Mouse (Mus musculus): ENCODE data around the gene Ptprr. TPM values are rescaled to one million over a fixed set of nuclear protein-coding genes. Genes with fewer than 3 reads are reported as not detected.

Ptprr gene
- total RNA-seq, 2 experiments from 2014 or later: 0.71 to 1.0 TPM

- intact Hi-C loops (cut with DNase I): loop anchor here (10.0 kb wide), 2 partner anchors 477 to 797 kb away; no protein-coding TSS in a partner anchor
- no peak for DNase-seq
Measured at GRCm38 (mm10) chr10:116191724-116192123, 173.7 kb downstream of the Ptprr start.

- intact Hi-C loops (cut with DNase I): loop anchor here (10.0 kb wide), 2 partner anchors 477 to 797 kb away; no protein-coding TSS in a partner anchor
- no peak for DNase-seq
Measured at GRCm38 (mm10) chr10:116192293-116192692, 174.3 kb downstream of the Ptprr start.

DNA sequence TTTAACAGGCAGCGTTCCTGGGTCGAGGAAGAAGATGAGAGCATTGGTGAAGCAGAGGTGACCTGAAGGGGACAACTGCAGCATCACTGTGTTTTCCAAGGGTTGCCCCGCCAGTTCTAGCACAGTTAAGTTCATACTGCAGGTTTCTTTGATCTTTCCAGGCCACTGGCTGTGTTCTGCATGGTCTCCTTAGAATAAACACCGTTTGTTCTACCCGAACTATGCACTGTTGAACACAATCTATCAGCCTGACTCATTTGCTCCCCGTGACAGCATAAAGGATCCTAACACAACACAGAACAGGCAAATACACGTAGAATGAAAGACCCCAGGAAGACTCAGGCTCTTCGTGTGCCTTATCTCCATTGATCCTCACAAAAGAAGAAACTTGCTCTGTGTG lies 176.4 kb downstream of the Ptprr start:
- DNase-seq: no peak
- intact Hi-C loops (cut with DNase I): loop anchor here (10.0 kb wide), 2 partner anchors 480 to 800 kb away; no protein-coding TSS in a partner anchor

DNA sequence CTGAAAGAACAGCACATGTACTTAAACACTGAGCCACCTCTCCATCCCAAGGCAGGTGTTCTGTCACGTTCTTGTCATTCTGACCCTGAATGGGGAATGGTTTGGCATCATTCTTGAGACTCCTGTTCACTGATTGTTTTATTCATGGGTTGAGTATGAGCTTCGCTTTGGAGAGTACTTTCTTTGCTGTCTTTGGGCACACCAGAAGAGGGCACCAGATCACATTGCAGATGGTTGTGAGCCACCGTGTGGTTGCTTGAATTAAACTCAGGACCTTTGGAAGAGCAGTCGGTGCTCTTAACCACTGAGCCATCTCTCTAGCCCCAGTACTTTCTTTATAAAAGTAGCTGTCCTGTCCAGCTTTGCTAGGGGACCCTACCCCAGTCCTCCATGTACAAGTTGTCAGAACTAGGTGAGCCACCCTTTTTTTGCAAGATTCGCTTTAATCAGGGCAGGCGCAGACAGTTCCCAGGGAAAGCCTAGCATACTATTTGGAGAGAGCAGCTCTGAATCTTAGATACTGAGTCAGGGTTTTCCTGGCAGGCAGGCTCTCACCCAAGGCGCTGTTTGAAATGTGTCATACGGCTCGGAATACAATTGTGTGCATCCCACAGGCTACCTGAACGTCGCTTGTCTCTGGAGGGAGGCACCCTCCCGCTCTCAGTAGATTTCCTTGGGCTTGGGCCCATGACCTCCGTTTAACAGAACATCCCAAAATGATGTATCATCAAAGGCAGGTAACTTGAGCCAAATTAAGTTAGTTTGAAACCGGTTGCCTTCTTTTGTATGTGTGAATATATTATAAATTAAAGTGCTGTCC lies 178.8 kb downstream of the Ptprr start:
- no peak for DNase-seq
- intact Hi-C loops (cut with DNase I): loop anchor here (2.0 to 10.0 kb wide), 3 partner anchors 112 to 802 kb away; no protein-coding TSS in a partner anchor

DNA sequence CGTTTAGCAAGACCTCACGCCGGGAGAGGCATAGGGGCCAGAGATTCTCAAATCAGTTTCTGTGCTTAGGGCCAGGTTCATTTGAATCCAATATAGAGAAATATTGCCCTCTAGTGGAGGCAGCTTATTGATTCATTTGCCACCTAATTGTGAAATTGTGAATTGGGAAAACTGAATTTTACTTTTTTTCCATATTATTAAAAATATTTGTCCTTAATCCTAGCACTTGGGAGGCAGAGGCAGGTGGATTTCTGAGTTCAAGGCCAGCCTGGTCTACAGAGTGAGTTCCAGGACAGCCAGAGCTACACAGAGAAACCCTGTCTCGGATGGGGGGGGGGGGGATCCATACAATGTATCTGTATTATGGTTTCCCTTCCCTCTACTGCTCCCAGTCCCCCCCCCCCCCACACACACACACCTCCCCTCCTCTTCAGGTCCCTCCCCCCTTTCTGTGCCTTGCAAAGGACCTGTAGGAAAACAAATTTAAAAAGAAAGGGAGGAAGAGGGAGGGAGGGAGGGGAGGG lies 179.5 kb downstream of the Ptprr start:
- intact Hi-C loops (cut with DNase I): loop anchor here (2.0 to 10.0 kb wide), 3 partner anchors 113 to 803 kb away; no protein-coding TSS in a partner anchor
- no peak for DNase-seq

DNA sequence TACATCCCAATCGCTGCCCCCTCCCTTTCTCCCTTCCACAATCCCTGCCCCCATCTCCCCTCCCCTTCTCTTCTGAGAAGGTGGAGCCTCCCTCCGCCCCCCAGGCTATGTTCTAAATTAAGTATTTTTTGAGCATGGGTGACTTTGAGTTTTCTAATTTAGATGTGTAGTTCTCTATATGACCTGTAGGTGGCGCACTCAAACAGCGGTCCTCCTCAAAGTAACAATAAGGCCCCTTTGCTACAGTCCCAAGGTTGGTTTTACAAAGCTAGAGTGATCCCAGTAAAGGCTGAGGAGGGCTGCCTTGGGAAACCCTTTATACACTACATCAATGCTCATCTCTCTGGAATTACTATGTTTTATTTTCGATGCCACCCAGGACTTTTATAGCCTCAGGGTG lies 181.0 kb downstream of the Ptprr start:
- intact Hi-C loops (cut with DNase I): loop anchor here (10.0 kb wide), 2 partner anchors 484 to 804 kb away; no protein-coding TSS in a partner anchor
- no peak for DNase-seq

GRCm38 (mm10) chr10:116201542-116201941 lies 183.5 kb downstream of the Ptprr start:
- no peak for DNase-seq
- intact Hi-C loops (cut with DNase I): no loop called here

- DNase-seq: no peak
- intact Hi-C loops (cut with DNase I): loop anchor here (5.0 kb wide), 1 partner anchor 97 kb away; no protein-coding TSS in a partner anchor
Measured at GRCm38 (mm10) chr10:116205580-116206358, 187.8 kb downstream of the Ptprr start.

DNA sequence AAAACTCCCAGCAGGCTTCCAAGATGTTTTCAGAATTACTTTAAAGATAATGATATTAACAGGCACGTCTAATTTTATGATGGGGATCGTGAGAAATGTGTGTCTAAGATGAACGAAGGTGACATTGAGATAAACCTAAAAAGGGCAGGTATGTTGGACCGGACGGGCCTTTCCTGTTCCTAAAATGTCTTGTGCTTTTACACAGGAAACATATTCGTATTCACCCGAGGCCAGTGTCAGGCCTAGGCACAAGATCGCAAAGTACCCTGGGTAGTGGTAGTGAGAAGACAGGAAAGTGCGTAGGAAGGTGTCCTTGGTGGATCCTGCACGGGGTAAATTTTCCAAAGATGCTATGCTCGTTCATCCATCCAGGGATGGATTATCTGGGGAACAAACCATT lies 188.4 kb downstream of the Ptprr start:
- intact Hi-C loops (cut with DNase I): loop anchor here (5.0 kb wide), 1 partner anchor 96 kb away; no protein-coding TSS in a partner anchor
- DNase-seq: no peak

DNA sequence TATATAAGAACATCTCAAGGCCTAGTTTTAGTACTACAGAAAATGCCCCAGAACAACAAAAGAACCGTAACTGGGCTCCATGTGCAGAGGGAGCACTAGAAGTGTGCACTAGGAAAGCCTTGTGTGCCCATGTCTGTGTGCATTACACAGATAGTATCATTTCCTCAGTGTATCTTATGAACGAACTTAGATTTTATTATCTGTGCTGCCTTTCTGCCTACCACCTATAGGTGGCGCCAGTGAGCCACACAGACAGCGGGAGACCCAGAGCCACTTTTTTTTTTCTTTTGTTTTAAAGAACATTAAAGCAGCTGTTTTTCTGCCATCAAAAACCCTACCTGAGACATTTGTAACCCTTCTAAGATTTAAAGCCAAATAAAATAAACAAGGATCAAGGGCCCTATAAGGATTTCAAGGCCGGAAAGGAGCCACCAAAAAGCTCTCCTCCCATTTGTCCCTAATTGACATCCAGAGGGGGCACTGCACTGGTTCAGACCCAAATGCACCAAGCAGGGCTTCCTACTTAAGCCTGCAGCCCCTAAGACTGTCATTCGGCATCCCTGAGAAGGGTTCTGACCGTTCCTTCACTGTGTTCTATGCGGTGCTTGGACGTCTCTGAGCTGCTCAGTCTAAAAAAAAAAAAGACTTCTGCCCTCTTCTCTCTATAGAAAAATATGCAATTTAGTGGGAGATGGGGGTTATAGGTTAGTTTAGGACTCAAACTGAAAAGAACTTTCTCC lies 190.1 kb downstream of the Ptprr start:
- intact Hi-C loops (cut with DNase I): loop anchor here (1.0 to 5.0 kb wide), 2 partner anchors 94 to 111 kb away; no protein-coding TSS in a partner anchor
- DNase-seq: no peak

DNA sequence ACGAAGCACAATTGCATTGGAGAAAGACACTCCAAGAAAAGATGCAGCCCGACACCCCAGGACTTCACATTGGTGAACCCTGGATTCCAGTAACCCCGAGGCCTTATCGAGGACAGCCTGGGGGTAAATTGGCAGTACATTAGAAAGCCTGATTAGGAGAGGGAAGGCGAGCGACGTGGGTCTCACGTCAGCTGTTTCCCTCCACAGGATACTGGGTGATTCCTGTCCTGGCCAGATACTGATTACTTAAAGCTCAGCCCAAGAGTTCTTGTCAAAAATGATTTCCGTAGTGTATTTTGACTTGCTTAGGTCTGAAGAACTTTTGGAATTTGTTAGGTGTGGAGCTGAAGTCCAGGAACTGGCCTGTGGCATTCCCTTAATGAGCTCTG lies 190.7 kb downstream of the Ptprr start:
- DNase-seq: no peak
- intact Hi-C loops (cut with DNase I): loop anchor here (1.0 to 5.0 kb wide), 2 partner anchors 94 to 111 kb away; no protein-coding TSS in a partner anchor

DNA sequence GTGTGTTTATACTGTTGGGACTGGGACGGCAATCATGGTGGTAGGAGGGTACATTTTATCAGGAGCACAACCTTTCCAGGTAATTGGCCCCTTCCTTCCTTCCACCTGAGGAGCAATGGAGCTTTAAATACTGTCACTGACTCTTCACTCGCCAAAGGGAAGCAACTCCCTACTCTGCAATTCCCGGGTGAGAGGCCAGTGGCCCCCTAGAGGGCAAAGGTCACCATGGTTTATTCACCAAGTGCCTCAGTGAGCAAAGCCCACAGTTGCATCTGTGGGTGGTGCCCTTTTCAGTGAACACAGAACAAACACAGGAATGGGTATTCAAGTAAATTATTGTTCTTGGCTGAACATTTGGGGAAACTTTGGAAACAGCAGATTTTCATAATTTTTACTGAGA lies 194.1 kb downstream of the Ptprr start:
- DNase-seq: no peak
- intact Hi-C loops (cut with DNase I): no loop called here

GRCm38 (mm10) chr10:116220336-116221118 lies 202.5 kb downstream of the Ptprr start:
- no peak for DNase-seq
- intact Hi-C loops (cut with DNase I): no loop called here

DNA sequence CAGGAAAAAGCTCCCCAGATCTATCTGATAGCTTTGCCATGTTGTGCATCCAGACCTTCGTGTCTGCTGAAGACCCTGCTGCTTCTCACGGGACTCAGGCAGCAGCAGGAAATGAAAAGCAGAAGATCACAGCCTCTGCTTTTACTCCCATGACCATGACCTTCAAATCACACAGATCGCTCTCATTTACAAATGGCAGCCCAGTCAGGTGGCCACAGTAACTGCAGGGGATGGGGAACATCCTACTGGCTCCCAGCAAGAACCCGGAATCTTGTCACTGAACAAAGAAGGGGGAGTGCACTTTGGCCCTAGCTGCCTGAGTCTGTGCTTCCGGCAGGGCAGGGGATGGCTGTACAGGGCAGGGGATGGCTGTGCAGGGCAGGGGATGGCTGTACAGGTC lies 217.3 kb downstream of the Ptprr start:
- intact Hi-C loops (cut with DNase I): no loop called here

GRCm38 (mm10) chr10:116242200-116242599 lies 224.2 kb downstream of the Ptprr start:
- intact Hi-C loops (cut with DNase I): no loop called here
- DNase-seq: no peak

More for the DNA sequence above, 217.3 kb downstream of the Ptprr start:
- no peak for DNase-seq

DNA sequence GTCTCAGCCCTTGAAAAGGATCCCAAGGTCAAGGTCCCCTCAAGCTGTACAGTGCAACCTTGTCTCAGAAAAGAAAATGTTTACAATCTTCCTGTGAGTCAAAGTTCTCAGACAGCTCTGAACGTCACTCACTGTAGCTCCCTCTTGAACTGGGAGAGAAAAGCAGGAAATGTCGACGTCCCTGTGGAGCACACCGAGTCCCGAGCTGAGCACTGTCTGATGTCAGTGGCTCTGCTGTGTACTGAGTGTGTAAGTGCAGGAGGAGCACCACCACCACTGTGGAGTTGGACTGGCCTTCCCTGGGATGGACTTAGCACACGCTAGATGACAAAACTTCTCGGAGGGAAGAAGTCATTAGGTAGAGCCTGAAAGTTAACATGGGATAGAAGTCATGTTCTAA lies 225.4 kb downstream of the Ptprr start:
- no peak for DNase-seq
- intact Hi-C loops (cut with DNase I): no loop called here

DNA sequence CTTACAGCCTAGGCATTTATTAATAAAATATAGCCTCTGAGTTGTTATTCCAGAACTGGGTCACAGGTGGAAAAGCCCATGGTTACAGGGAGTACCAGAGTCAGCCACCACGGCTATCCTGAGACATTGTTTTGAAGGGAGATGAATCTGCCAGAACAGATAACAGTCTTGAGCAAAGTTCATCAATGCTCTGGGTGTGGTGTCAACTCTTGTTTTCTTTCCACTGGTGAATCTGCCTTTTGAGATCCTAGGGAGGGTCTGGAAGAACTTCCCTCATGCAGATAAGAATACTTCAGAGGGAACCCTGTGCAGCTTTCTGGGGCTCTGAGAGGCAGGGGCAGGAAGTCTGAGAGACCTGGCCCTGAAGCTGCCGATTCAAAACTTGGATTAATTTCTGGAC lies 227.6 kb downstream of the Ptprr start:
- intact Hi-C loops (cut with DNase I): no loop called here
- no peak for DNase-seq

DNA sequence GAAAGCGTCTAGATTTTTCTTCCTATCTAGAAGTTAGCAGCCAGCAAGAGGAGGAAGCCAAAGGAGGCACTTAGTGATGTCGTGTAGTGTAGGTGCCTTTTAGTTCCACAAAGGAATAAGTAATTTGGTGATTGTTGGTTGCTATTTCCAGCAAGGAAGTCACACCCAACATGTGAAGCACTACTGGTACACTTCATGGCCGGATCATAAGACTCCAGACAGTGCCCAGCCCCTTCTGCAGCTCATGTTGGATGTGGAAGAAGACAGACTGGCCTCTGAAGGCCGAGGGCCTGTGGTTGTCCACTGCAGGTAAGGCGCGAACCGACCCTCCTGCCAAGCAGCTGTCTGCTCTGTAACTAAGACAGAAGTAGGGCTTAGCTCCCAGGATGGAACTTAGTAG lies 234.7 kb downstream of the Ptprr start:
- intact Hi-C loops (cut with DNase I): no loop called here
- no peak for DNase-seq

DNA sequence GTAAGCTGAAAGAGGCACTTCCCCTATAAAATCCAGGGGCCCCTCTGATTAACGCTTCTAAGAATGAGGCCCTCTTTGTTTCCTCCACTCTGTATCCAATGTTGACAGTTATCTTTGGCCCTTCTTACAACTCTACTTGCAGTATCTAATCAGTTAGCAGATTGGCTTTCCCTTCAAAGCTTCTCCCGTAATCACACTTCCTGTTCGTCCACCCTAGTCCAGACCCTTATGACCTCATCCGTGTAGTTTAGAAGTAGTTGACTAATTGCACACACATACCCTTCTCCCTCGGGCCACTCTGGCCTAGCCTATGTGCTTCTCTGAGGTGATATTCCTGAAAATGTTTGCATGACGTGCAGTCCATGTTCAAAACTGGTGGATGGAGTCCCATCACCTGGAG lies 236.0 kb downstream of the Ptprr start:
- DNase-seq: no peak
- intact Hi-C loops (cut with DNase I): no loop called here
